Comparison of ENCODE assay signal across 27 mouse cellular contexts in genomic region chr7:78818336-78818735, GRCm38 (mm10). TPM values are rescaled to one million over a fixed set of nuclear protein-coding genes. Genes with fewer than 3 reads are reported as not detected.
DNase-seq lines count a peak whose midpoint lies in the region; ATAC-seq and TF ChIP-seq lines count a peak whose summit lies in the region.
"Had no signal": no experiment of that assay in that cellular context is flagged by ENCODE, and none has a peak within 500 bp of the region (broad histone marks: within the 10 kb centered on the region; RNA-seq: fewer than 3 reads in every experiment).

No protein-coding gene starts in this region.

- 0 out of 2 replicates have a peak, but pooled peaks cover 6% of the 10 kb centered on the region for H3K36me3 ChIP-seq in liver, embryonic 12.5 days
- peaks cover 0 to 2% of the 10 kb centered on the region in 2 experiments; a peak in 2 of 4 replicates for H3K36me3 ChIP-seq in MEL (ENCODE audit: control insufficient read depth in 1 of 2, insufficient read depth in 2 of 2, low read length in 2 of 2)

- H3K79me2 ChIP-seq in MEL (ENCODE audit: control insufficient read depth, insufficient read depth, low read length, poor library complexity), result no peaks in the 10 kb centered on the region

- peak; percentile 73 for DNase-seq in heart, adult 11 months
- DNase-seq in heart, postnatal 14 days, result no peak
- DNase-seq in liver (no peak), MEL (ENCODE audit: low read depth, low spot score) (no peak)
- no peak for DNase-seq in ovary, adult 18-20 months (ENCODE audit: low spot score)
- no peak for DNase-seq in cerebellum, adult 11-12 months
- DNase-seq: adrenal gland, adult 8-10 months; adrenal gland, postnatal 25 days; cerebellum, adult 18-20 months; cerebellum, adult 9-11 months; cerebellum, postnatal 25 days; forebrain, postnatal 0 days; gastrocnemius, adult 2 months; gastrocnemius, postnatal 14 days; heart, adult 2 months; heart, postnatal 10 days; heart, postnatal 4 days had no signal

- no peak overlapping the region for H3K9ac ChIP-seq in liver, embryonic 12.5 days
- H3K9ac ChIP-seq in MEL (ENCODE audit: control insufficient read depth, low read depth, low read length, poor library complexity, severe bottlenecking), result no peak overlapping the region
- H3K9ac ChIP-seq: embryonic facial prominence, embryonic 12.5 days; embryonic facial prominence, embryonic 15.5 days; forebrain, postnatal 0 days; hindbrain, embryonic 14.5 days had no signal

- no peak for TF ChIP-seq POLR2A in MEL (IDR thresholded peaks at IDR 0.05; ENCODE audit: control insufficient read depth in 1 of 2, insufficient read depth in 1 of 2, low read depth in 1 of 2, low read length in 2 of 2, poor library complexity in 1 of 2)

- peak; percentile 65; the same call in 1 of the 2 replicates for ATAC-seq in liver, embryonic 12.5 days
- peak; percentile 54; the same call in 1 of the 2 replicates for ATAC-seq in megakaryocyte progenitor cell, adult 5-6 weeks (replicated peaks; ENCODE audit: poor library complexity)
- ATAC-seq: activated CD4-positive, CD25-positive, alpha-beta regulatory T cell, adult 4 months; forebrain, embryonic 14.5 days; forebrain, postnatal 0 days; hindbrain, postnatal 0 days; inflammation-experienced regulatory T-cells, adult 6 months had no signal

- no peaks in the 10 kb centered on the region for H3K27me3 ChIP-seq in liver, embryonic 12.5 days (replicated peaks)
- no peaks in the 10 kb centered on the region for H3K27me3 ChIP-seq in MEL (ENCODE audit: control insufficient read depth in 1 of 2, insufficient read depth in 2 of 2, low read length in 2 of 2)
- H3K27me3 ChIP-seq: embryonic facial prominence, embryonic 12.5 days; embryonic facial prominence, embryonic 15.5 days had no signal

- no peak for TF ChIP-seq RAD21 in MEL (IDR thresholded peaks at IDR 0.05; ENCODE audit: low read depth, low read length)

- peaks cover 16% of the 10 kb centered on the region for H3K4me1 ChIP-seq in liver, embryonic 12.5 days
- peaks cover 0 to 8% of the 10 kb centered on the region in 2 experiments; a peak in 2 of 4 replicates for H3K4me1 ChIP-seq in MEL (ENCODE audit: control insufficient read depth in 1 of 2, insufficient read depth in 2 of 2, low read length in 2 of 2)
- H3K4me1 ChIP-seq: embryonic facial prominence, embryonic 12.5 days; embryonic facial prominence, embryonic 15.5 days had no signal

- no peak overlapping the region for H3K4me2 ChIP-seq in liver, embryonic 12.5 days
- H3K4me2 ChIP-seq: embryonic facial prominence, embryonic 12.5 days; embryonic facial prominence, embryonic 15.5 days; hindbrain, embryonic 14.5 days had no signal

- H3K9me3 ChIP-seq in liver, embryonic 12.5 days (replicated peaks), result no peaks in the 10 kb centered on the region
- H3K9me3 ChIP-seq in MEL (replicated peaks; ENCODE audit: insufficient read depth, low read length), result no peaks in the 10 kb centered on the region
- H3K9me3 ChIP-seq: embryonic facial prominence, embryonic 12.5 days; embryonic facial prominence, embryonic 15.5 days; heart, embryonic 10.5 days had no signal

- intact Hi-C loops in heart, postnatal 14 days (cut with DNase I), result no loop called here

- no peak for TF ChIP-seq EP300 in MEL (IDR thresholded peaks at IDR 0.05; ENCODE audit: low read depth in 1 of 2, low read length in 2 of 2)

- WGBS in liver, embryonic 12.5 days (ENCODE audit: insufficient replicate concordance), result 52% methylated on average over 12 of the region's 12 CpGs

- H3K27ac ChIP-seq in liver, embryonic 12.5 days, result no peak overlapping the region
- H3K27ac ChIP-seq in MEL (ENCODE audit: control insufficient read depth, low read depth, low read length), result no peak overlapping the region
- H3K27ac ChIP-seq: embryonic facial prominence, embryonic 12.5 days; embryonic facial prominence, embryonic 15.5 days; gastrocnemius, adult 2 months; heart, adult 2 months; heart, embryonic 10.5 days; hindbrain, embryonic 14.5 days; hindbrain, postnatal 0 days had no signal

- no peak for TF ChIP-seq CTCF in MEL (IDR thresholded peaks at IDR 0.05 in 2 of 3, conservative IDR thresholded peaks at IDR 0.05 in 1 of 3; ENCODE audit: control insufficient read depth in 1 of 3, insufficient read depth in 1 of 3, low read depth in 2 of 3, low read length in 3 of 3, poor library complexity in 1 of 3, severe bottlenecking in 1 of 3)

- H3K4me3 ChIP-seq in liver, embryonic 12.5 days, result no peak overlapping the region
- H3K4me3 ChIP-seq in MEL (ENCODE audit: control insufficient read depth in 1 of 2, insufficient read depth in 1 of 2, low read depth in 2 of 2, low read length in 2 of 2), result no peak overlapping the region
- H3K4me3 ChIP-seq: embryonic facial prominence, embryonic 12.5 days; embryonic facial prominence, embryonic 15.5 days; gastrocnemius, adult 2 months; heart, adult 2 months; heart, embryonic 10.5 days had no signal

TF ChIP-seq in MEL, 35 proteins besides CTCF, POLR2A, EP300 and RAD21:
- no peak for TF ChIP-seq BHLHE40 (IDR thresholded peaks at IDR 0.05; ENCODE audit: borderline replicate concordance, low read depth, low read length)
- TF ChIP-seq TBP (IDR thresholded peaks at IDR 0.05; ENCODE audit: low read depth, low read length), result peak; percentile 57; the same call in 1 of the 2 replicates
- peak; percentile 86; the same call in 1 of the 2 replicates for TF ChIP-seq UBTF (IDR thresholded peaks at IDR 0.05; ENCODE audit: borderline replicate concordance, insufficient read depth, low read depth, low read length)
- TF ChIP-seq GATA1 (IDR thresholded peaks at IDR 0.05; ENCODE audit: low read depth, low read length), result 0 out of 2 replicates have a peak, but pooled peaks have one; percentile 29

RNA-seq across cellular contexts. Expression of gene Det1, which starts 28.7 kb away (rescaled TPM):
- total RNA-seq in heart, postnatal 14 days (2021), result 1 to 10 TPM; 8.6 to 9.9 TPM
- polyA plus RNA-seq in liver, embryonic 12.5 days (2016; fragmentation: Nextera tagmentation; extraction: Ambion mirVana), result 13.6 and 13.7 TPM in 2 replicates
- 14.3 and 15.8 TPM in 2 replicates for total RNA-seq in MEL (2012; rRNA removed)
- 10 to 100 TPM in 1 of 2 experiments, not detected in 1; 16.8 TPM for polyA plus RNA-seq in MEL (2012; ENCODE audit: insufficient read depth in 1 of 2, insufficient read length in 2 of 2, low read depth in 1 of 2, low replicate concordance in 2 of 2, missing spikeins in 1 of 2)
- total RNA-seq in megakaryocyte progenitor cell, adult 5-6 weeks (2015), result 16.1 and 19.3 TPM in 2 replicates
- 14.0 and 15.5 TPM in 2 replicates for total RNA-seq in megakaryocyte progenitor cell, adult 5-6 weeks (2017)

RNA-seq across cellular contexts. Expression of gene Mrpl46, which starts 35.0 kb away (rescaled TPM):
- total RNA-seq in heart, postnatal 14 days (2021), result 10 to 100 TPM; 42.8 to 48.3 TPM
- polyA plus RNA-seq in liver, embryonic 12.5 days (2016; fragmentation: Nextera tagmentation; extraction: Ambion mirVana), result 72.2 TPM in 2 replicates
- total RNA-seq in MEL (2012; rRNA removed), result 67.2 and 69.8 TPM in 2 replicates
- 10 to 100 TPM in 1 of 2 experiments, not detected in 1; 70.8 TPM for polyA plus RNA-seq in MEL (2012; ENCODE audit: insufficient read depth in 1 of 2, insufficient read length in 2 of 2, low read depth in 1 of 2, low replicate concordance in 2 of 2, missing spikeins in 1 of 2)
- total RNA-seq in megakaryocyte progenitor cell, adult 5-6 weeks (2015), result 37.5 and 50.6 TPM in 2 replicates
- total RNA-seq in megakaryocyte progenitor cell, adult 5-6 weeks (2017), result 43.6 and 57.2 TPM in 2 replicates

RNA-seq across cellular contexts. Expression of gene Mrps11, which starts 35.4 kb away (rescaled TPM):
- total RNA-seq in heart, postnatal 14 days (2021), result 10 to 100 TPM; 45.1 to 46.0 TPM
- 55.7 and 57.2 TPM in 2 replicates for polyA plus RNA-seq in liver, embryonic 12.5 days (2016; fragmentation: Nextera tagmentation; extraction: Ambion mirVana)
- 88.8 and 106 TPM in 2 replicates for total RNA-seq in MEL (2012; rRNA removed)
- polyA plus RNA-seq in MEL (2012; ENCODE audit: insufficient read depth in 1 of 2, insufficient read length in 2 of 2, low read depth in 1 of 2, low replicate concordance in 2 of 2, missing spikeins in 1 of 2), result 100 to 1,000 TPM in 1 of 2 experiments, not detected in 1; 116 TPM
- total RNA-seq in megakaryocyte progenitor cell, adult 5-6 weeks (2015), result 36.7 and 37.1 TPM in 2 replicates
- 43.5 and 71.5 TPM in 2 replicates for total RNA-seq in megakaryocyte progenitor cell, adult 5-6 weeks (2017)
